Mouse (Mus musculus) thymus, postnatal 36 days (tissue): ENCODE results near the gene Fsd2.

Experiments used
- DNase-seq, 2 experiments: peaks; one replicate each; pipeline ENCODE4 v3.0.0; 2022; ENCODE audit warnings: mixed read lengths in 2 of 2

Fsd2 gene

GRCm38 (mm10) chr7:81540999-81541398 lies 25.7 kb downstream of the Fsd2 start:
- DNase-seq: no peak

- DNase-seq: no peak
Observed at GRCm38 (mm10) chr7:81539565-81539964, 27.2 kb downstream of the Fsd2 start.

GRCm38 (mm10) chr7:81538070-81538675 lies 28.6 kb downstream of the Fsd2 start:
- no peak for DNase-seq

- no peak for DNase-seq
Observed at GRCm38 (mm10) chr7:81536478-81536877, 30.3 kb downstream of the Fsd2 start.

- no peak for DNase-seq
Observed at GRCm38 (mm10) chr7:81531462-81531861, 35.3 kb downstream of the Fsd2 start.

GRCm38 (mm10) chr7:81528918-81529317 lies 37.8 kb downstream of the Fsd2 start:
- DNase-seq: no peak

- DNase-seq: no peak
Observed at GRCm38 (mm10) chr7:81523663-81524017, 43.1 kb downstream of the Fsd2 start.

GRCm38 (mm10) chr7:81523008-81523662 lies 43.6 kb downstream of the Fsd2 start:
- DNase-seq: peak; percentile 87 to 91

GRCm38 (mm10) chr7:81516154-81517030 lies 50.4 kb downstream of the Fsd2 start:
- no peak for DNase-seq

- peak; percentile 8 to 41 for DNase-seq
Observed at GRCm38 (mm10) chr7:81514906-81515590, 51.7 kb downstream of the Fsd2 start.

GRCm38 (mm10) chr7:81501050-81501449 lies 65.7 kb downstream of the Fsd2 start:
- DNase-seq: no peak

- DNase-seq: no peak
Observed at GRCm38 (mm10) chr7:81498181-81498580, 68.6 kb downstream of the Fsd2 start, which contains the start of gene BC048679. TSS of gene BC048679 (minus strand) at chr7:81498281.

- DNase-seq: no peak
Observed at GRCm38 (mm10) chr7:81497171-81497570, 69.6 kb downstream of the Fsd2 start.

- DNase-seq: peak; percentile 19 to 33
Observed at GRCm38 (mm10) chr7:81493331-81494021, 73.3 kb downstream of the Fsd2 start, which contains the start of gene Ap3b2. TSS of gene Ap3b2 (minus strand) at chr7:81493925.

- no peak for DNase-seq
Observed at GRCm38 (mm10) chr7:81492628-81493027, 74.1 kb downstream of the Fsd2 start.

- DNase-seq: no peak
Observed at GRCm38 (mm10) chr7:81489649-81490048, 77.1 kb downstream of the Fsd2 start.
